In the genomic region with DNA sequence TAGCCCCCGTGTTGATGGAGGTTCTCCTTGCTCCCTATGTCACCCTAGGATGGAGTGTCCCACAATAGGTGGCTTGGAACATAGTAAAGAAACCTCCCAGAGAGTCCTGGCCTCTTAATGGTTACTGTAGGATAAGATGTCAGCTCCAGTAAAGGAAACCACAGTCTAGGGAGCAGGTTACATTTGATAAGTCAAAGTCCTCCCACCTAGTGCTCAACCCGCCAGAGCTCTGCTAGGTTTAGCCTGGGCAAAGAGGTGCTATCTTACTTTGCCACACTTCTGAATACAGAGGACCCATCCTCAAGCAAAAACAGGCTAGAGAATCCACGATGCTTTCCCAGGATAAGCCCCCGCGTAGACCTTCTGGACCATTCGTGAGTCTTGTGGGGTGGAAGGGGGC, we compare ENCODE assay signal across 9 mouse cellular contexts. TPM values are rescaled to one million over a fixed set of nuclear protein-coding genes. Genes with fewer than 3 reads are reported as not detected.
DNase-seq lines count a peak whose midpoint lies in the region; ATAC-seq and TF ChIP-seq lines count a peak whose summit lies in the region.
"Had no signal": no experiment of that assay in that cellular context is flagged by ENCODE, and none has a peak within 500 bp of the region (broad histone marks: within the 10 kb centered on the region; RNA-seq: fewer than 3 reads in every experiment).

No protein-coding gene starts in this region.

- DNase-seq in heart, embryonic 10.5 days (ENCODE audit: low spot score) = no peak
- no peak for DNase-seq in heart, adult 8-10 months (ENCODE audit: low spot score)
- DNase-seq in lung, postnatal 36 days = no peak
- DNase-seq in limb, embryonic 11.5 days (ENCODE audit: low spot score) = no peak
- DNase-seq in embryo, embryonic 9.5 days (ENCODE audit: extremely low spot score) = no peak
- DNase-seq in layer of hippocampus, postnatal 14 days (ENCODE audit: low spot score in 2 of 2) = no peak

- TF ChIP-seq CTCF in small intestine, adult 2 months (IDR thresholded peaks at IDR 0.05; ENCODE audit: extremely low read depth, insufficient read length, insufficient replicate concordance, low read depth, low read length) = no peak

- ATAC-seq in lung, embryonic 16.5 days (ENCODE audit: low read depth) = no peak
- no peak for ATAC-seq in limb, embryonic 11.5 days (ENCODE audit: insufficient number of reproducible peaks, low FRiP score, low TSS enrichment, low read depth)

- peak overlapping the region; percentile 76 for H3K9ac ChIP-seq in lung, embryonic 16.5 days (ENCODE audit: low read length)
- H3K9ac ChIP-seq in limb, embryonic 11.5 days (ENCODE audit: low read length) = no peak overlapping the region

- H3K27me3 ChIP-seq in heart, embryonic 10.5 days (ENCODE audit: insufficient read depth, poor library complexity, severe bottlenecking) = peaks cover 6% of the 10 kb centered on the region; the same call in 1 of the 2 replicates
- H3K27me3 ChIP-seq in lung, embryonic 16.5 days (ENCODE audit: control insufficient read depth, insufficient read depth, low read depth, low read length) = no peaks in the 10 kb centered on the region
- H3K27me3 ChIP-seq in limb, embryonic 11.5 days (ENCODE audit: control insufficient read depth, insufficient read depth, low read length) = no peaks in the 10 kb centered on the region
- no peaks in the 10 kb centered on the region for H3K27me3 ChIP-seq in small intestine, adult 2 months (ENCODE audit: control insufficient read depth, insufficient read depth, low read length)

- no peaks in the 10 kb centered on the region for H3K36me3 ChIP-seq in heart, embryonic 10.5 days
- H3K36me3 ChIP-seq in lung, embryonic 16.5 days (ENCODE audit: control insufficient read depth, insufficient read depth, low read length) = no peaks in the 10 kb centered on the region
- no peaks in the 10 kb centered on the region for H3K36me3 ChIP-seq in limb, embryonic 11.5 days (ENCODE audit: control insufficient read depth, insufficient read depth, low read length)
- no peaks in the 10 kb centered on the region for H3K36me3 ChIP-seq in small intestine, adult 2 months (ENCODE audit: control insufficient read depth, insufficient read depth, low read length)

- H3K27ac ChIP-seq in heart, embryonic 10.5 days = peak overlapping the region; percentile 91; the same call in 1 of the 2 replicates
- no peak overlapping the region for H3K27ac ChIP-seq in lung, embryonic 16.5 days (ENCODE audit: low read length)
- no peak overlapping the region for H3K27ac ChIP-seq in limb, embryonic 11.5 days (replicated peaks; ENCODE audit: low read depth, low read length)
- no peak overlapping the region for H3K27ac ChIP-seq in small intestine, adult 2 months (ENCODE audit: insufficient read depth, low read depth, low read length)

- peaks cover 59% of the 10 kb centered on the region for H3K4me1 ChIP-seq in heart, embryonic 10.5 days
- peaks cover 49% of the 10 kb centered on the region for H3K4me1 ChIP-seq in lung, embryonic 16.5 days (replicated peaks; ENCODE audit: control insufficient read depth, insufficient read depth, low read length)
- peaks cover 12% of the 10 kb centered on the region for H3K4me1 ChIP-seq in limb, embryonic 11.5 days (ENCODE audit: control insufficient read depth, insufficient read depth, low read length)
- H3K4me1 ChIP-seq in small intestine, adult 2 months (ENCODE audit: control insufficient read depth, insufficient read depth, insufficient read length, low read length) = peaks cover 11% of the 10 kb centered on the region

- peak overlapping the region; percentile 71 for H3K4me3 ChIP-seq in heart, embryonic 10.5 days
- H3K4me3 ChIP-seq in lung, embryonic 16.5 days (ENCODE audit: low read length) = peak overlapping the region; percentile 62
- no peak overlapping the region; the same call in 1 of the 2 replicates for H3K4me3 ChIP-seq in limb, embryonic 11.5 days (ENCODE audit: low read depth, low read length)
- H3K4me3 ChIP-seq in small intestine, adult 2 months (ENCODE audit: low read depth, low read length) = 0 out of 2 replicates have a peak overlapping the region, but pooled peaks have one; percentile 68

- 85% methylated on average over 6 of the region's 6 CpGs for WGBS in heart, embryonic 10.5 days
- WGBS in lung, embryonic 16.5 days = 80% methylated on average over 6 of the region's 6 CpGs
- 93% methylated on average over 6 of the region's 6 CpGs for WGBS in limb, embryonic 11.5 days
- WGBS in small intestine, adult 2 months = 85% methylated on average over 6 of the region's 6 CpGs

- peak overlapping the region; percentile 87 for H3K4me2 ChIP-seq in lung, embryonic 16.5 days (ENCODE audit: low read depth, low read length)
- peak overlapping the region; percentile 83; the same call in 1 of the 2 replicates for H3K4me2 ChIP-seq in limb, embryonic 11.5 days (ENCODE audit: low read depth, severe bottlenecking)

- H3K9me3 ChIP-seq in heart, embryonic 10.5 days = no peaks in the 10 kb centered on the region
- no peaks in the 10 kb centered on the region for H3K9me3 ChIP-seq in lung, embryonic 16.5 days (ENCODE audit: control insufficient read depth, low read length)
- H3K9me3 ChIP-seq in limb, embryonic 11.5 days (ENCODE audit: control insufficient read depth, low read length) = no peaks in the 10 kb centered on the region

- no peak for TF ChIP-seq POLR2A in small intestine, adult 2 months (IDR thresholded peaks at IDR 0.05; ENCODE audit: low read depth, low read length)

RNA-seq across cellular contexts. Expression of gene Tmem95, which starts 1.1 kb away (rescaled TPM):
- polyA plus RNA-seq in heart, embryonic 10.5 days (2016; fragmentation: Nextera tagmentation; extraction: Ambion mirVana) = not detected in 2 replicates
- total RNA-seq in heart, adult 8-10 months (2022) = not detected
- polyA plus RNA-seq in lung, embryonic 16.5 days (2015; fragmentation: Nextera tagmentation; extraction: Ambion mirVana) = not detected in 2 replicates
- polyA plus RNA-seq in limb, embryonic 11.5 days (2014; fragmentation: Nextera tagmentation; extraction: Ambion mirVana) = not detected in 2 replicates
- not detected in 2 replicates for polyA plus RNA-seq in small intestine, adult 2 months (2012; rRNA removed)
- total RNA-seq in layer of hippocampus, postnatal 14 days (2021) = not detected
- polyA plus RNA-seq: neural tube, embryonic 14.5 days had no signal

RNA-seq across cellular contexts. Expression of gene Kctd11, which starts 2.3 kb away (rescaled TPM):
- 5.0 and 6.2 TPM in 2 replicates for polyA plus RNA-seq in heart, embryonic 10.5 days (2016; fragmentation: Nextera tagmentation; extraction: Ambion mirVana)
- 1 to 10 TPM; 2.0 to 2.6 (median 2.4) TPM for total RNA-seq in heart, adult 8-10 months (2022)
- 10.9 and 11.4 TPM in 2 replicates for polyA plus RNA-seq in lung, embryonic 16.5 days (2015; fragmentation: Nextera tagmentation; extraction: Ambion mirVana)
- 3.7 and 4.3 TPM in 2 replicates for polyA plus RNA-seq in limb, embryonic 11.5 days (2014; fragmentation: Nextera tagmentation; extraction: Ambion mirVana)
- polyA plus RNA-seq in small intestine, adult 2 months (2012; rRNA removed) = 1.6 and 2.8 TPM in 2 replicates
- total RNA-seq in layer of hippocampus, postnatal 14 days (2021) = 1 to 10 TPM; 1.1 to 1.2 TPM

RNA-seq across cellular contexts. Expression of gene Acap1, which starts 16.4 kb away (rescaled TPM):
- 10.6 and 16.2 TPM in 2 replicates for polyA plus RNA-seq in heart, embryonic 10.5 days (2016; fragmentation: Nextera tagmentation; extraction: Ambion mirVana)
- total RNA-seq in heart, adult 8-10 months (2022) = 1 to 10 TPM in 2 of 4 experiments, under 1 TPM in 2; 0.16 to 1.1 (median 0.83) TPM
- polyA plus RNA-seq in lung, embryonic 16.5 days (2015; fragmentation: Nextera tagmentation; extraction: Ambion mirVana) = 2.1 and 3.8 TPM in 2 replicates
- 0.72 and 0.78 TPM in 2 replicates for polyA plus RNA-seq in limb, embryonic 11.5 days (2014; fragmentation: Nextera tagmentation; extraction: Ambion mirVana)
- polyA plus RNA-seq in small intestine, adult 2 months (2012; rRNA removed) = 7.3 and 11.6 TPM in 2 replicates
- under 1 TPM in 1 of 2 experiments, not detected in 1; 0.30 TPM for total RNA-seq in layer of hippocampus, postnatal 14 days (2021)

RNA-seq across cellular contexts. Expression of gene Tnk1, which starts 20.4 kb away (rescaled TPM):
- 0.28 and 1.2 TPM in 2 replicates for polyA plus RNA-seq in heart, embryonic 10.5 days (2016; fragmentation: Nextera tagmentation; extraction: Ambion mirVana)
- total RNA-seq in heart, adult 8-10 months (2022) = under 1 TPM in 1 of 4 experiments, not detected in 3; 0.23 TPM
- polyA plus RNA-seq in lung, embryonic 16.5 days (2015; fragmentation: Nextera tagmentation; extraction: Ambion mirVana) = 10.8 and 11.8 TPM in 2 replicates
- polyA plus RNA-seq in limb, embryonic 11.5 days (2014; fragmentation: Nextera tagmentation; extraction: Ambion mirVana) = 0.89 and 1.2 TPM in 2 replicates
- 21.1 and 46.3 TPM in 2 replicates for polyA plus RNA-seq in small intestine, adult 2 months (2012; rRNA removed)
- total RNA-seq in layer of hippocampus, postnatal 14 days (2021) = not detected

RNA-seq across cellular contexts. Expression of gene 2810408A11Rik, which starts 21.8 kb away (rescaled TPM):
- polyA plus RNA-seq in heart, embryonic 10.5 days (2016; fragmentation: Nextera tagmentation; extraction: Ambion mirVana) = 5.5 and 8.7 TPM in 2 replicates
- under 1 TPM; 0.43 to 0.81 (median 0.60) TPM for total RNA-seq in heart, adult 8-10 months (2022)
- 7.9 and 8.6 TPM in 2 replicates for polyA plus RNA-seq in lung, embryonic 16.5 days (2015; fragmentation: Nextera tagmentation; extraction: Ambion mirVana)
- 24.8 and 26.5 TPM in 2 replicates for polyA plus RNA-seq in limb, embryonic 11.5 days (2014; fragmentation: Nextera tagmentation; extraction: Ambion mirVana)
- polyA plus RNA-seq in small intestine, adult 2 months (2012; rRNA removed) = 1.8 and 2.6 TPM in 2 replicates
- total RNA-seq in layer of hippocampus, postnatal 14 days (2021) = 1 to 10 TPM; 1.5 to 2.1 TPM
